Mouse (Mus musculus) myocyte (in vitro differentiated cells): ENCODE measurements at regions not wholly inside any gene's neighbourhood (a gene's known extent, or its start where the extent isn't known, plus 50 kb on each side); places are given as distances from the start of the nearest gene placed in this dataset.

ENCODE experiments used
- H3K27me3 ChIP-seq: one replicate; pipeline ENCODE4 v1.6.1; 2011; ENCODE audit not compliant: control insufficient read depth, insufficient read depth, insufficient read length
- H3K36me3 ChIP-seq: one replicate; pipeline ENCODE4 v1.6.1; 2011; ENCODE audit not compliant: control insufficient read depth, insufficient read depth
- H3K4me2 ChIP-seq: one replicate; pipeline ENCODE4 v1.6.1; 2011; ENCODE audit warnings: low read depth, control low read depth
- H3K4me3 ChIP-seq: one replicate; pipeline ENCODE4 v1.5.1; 2011; ENCODE audit warnings: mild to moderate bottlenecking, control low read depth, moderate library complexity
- H3K79me2 ChIP-seq: one replicate; pipeline ENCODE4 v1.6.1; 2011; ENCODE audit not compliant: control insufficient read depth, insufficient read depth
- H3ac ChIP-seq: one replicate; pipeline ENCODE4 v1.6.1; 2011; ENCODE audit not compliant: control insufficient read depth, insufficient read length
- CEBPB ChIP-seq: IDR thresholded peaks from 2 replicates; pipeline ENCODE4 v1.6.1; 2011; ENCODE audit warnings: mild to moderate bottlenecking, moderate library complexity; ENCODE audit not compliant: poor library complexity, insufficient read depth, severe bottlenecking
- E2F4 ChIP-seq: IDR thresholded peaks from one replicate; pipeline ENCODE4 v1.6.1; 2011; ENCODE audit warnings: mild to moderate bottlenecking, control low read depth, moderate library complexity; ENCODE audit not compliant: insufficient read depth
- MAX ChIP-seq: IDR thresholded peaks from one replicate; pipeline ENCODE4 v1.6.1; 2011; ENCODE audit warnings: low read depth, mild to moderate bottlenecking, control low read depth
- MYOD1 ChIP-seq, 3 experiments: IDR thresholded peaks; one replicate each; pipeline ENCODE4 v1.6.1; 2011; ENCODE audit warnings: control low read depth in 2 of 3, low read depth in 2 of 3, mild to moderate bottlenecking in 2 of 3, moderate library complexity in 1 of 3; ENCODE audit not compliant: insufficient read length in 2 of 3, control insufficient read depth in 1 of 3
- MYOG ChIP-seq, 3 experiments: IDR thresholded peaks; one replicate each; pipeline ENCODE4 v1.6.1; 2011; ENCODE audit warnings: control low read depth in 2 of 3, low read depth in 2 of 3, mild to moderate bottlenecking in 2 of 3; ENCODE audit not compliant: insufficient read length in 2 of 3, control insufficient read depth in 1 of 3, insufficient read depth in 1 of 3
- POLR2A ChIP-seq: IDR thresholded peaks from one replicate; pipeline ENCODE4 v1.6.1; 2011; ENCODE audit warnings: low read depth, mild to moderate bottlenecking, control low read depth, moderate library complexity; ENCODE audit not compliant: insufficient read length
- POLR2AphosphoS2 ChIP-seq: IDR thresholded peaks from one replicate; pipeline ENCODE4 v1.6.1; 2011; ENCODE audit warnings: low read depth, control low read depth; ENCODE audit not compliant: insufficient read length
- REST ChIP-seq: IDR thresholded peaks from one replicate; pipeline ENCODE4 v1.6.1; 2011; ENCODE audit warnings: mild to moderate bottlenecking, control low read depth, moderate library complexity; ENCODE audit not compliant: insufficient read depth, insufficient read length
- SRF ChIP-seq: IDR thresholded peaks from one replicate; pipeline ENCODE4 v1.6.1; 2011; ENCODE audit warnings: low read depth; ENCODE audit not compliant: control insufficient read depth, insufficient read length
- TCF12 ChIP-seq: IDR thresholded peaks from one replicate; pipeline ENCODE4 v1.6.1; 2011; ENCODE audit warnings: mild to moderate bottlenecking, control low read depth; ENCODE audit not compliant: poor library complexity, insufficient read depth, severe bottlenecking
- TCF3 ChIP-seq: IDR thresholded peaks from one replicate; pipeline ENCODE4 v1.6.1; 2011; ENCODE audit warnings: low read depth, control low read depth; ENCODE audit not compliant: insufficient read length
- USF1 ChIP-seq: IDR thresholded peaks from one replicate; pipeline ENCODE4 v1.6.1; 2011; ENCODE audit warnings: low read depth, mild to moderate bottlenecking, control low read depth, moderate library complexity

- Histone ChIP-seq H3K79me2 (no peaks in the 10 kb centered on the region), H3K27me3 (no peaks in the 10 kb centered on the region), H3ac (no peak overlapping the region), H3K4me2 (no peak overlapping the region), H3K4me3 (no peak overlapping the region), H3K36me3 (no peaks in the 10 kb centered on the region)
- TF ChIP-seq MAX, result no peak
- no peak for TF ChIP-seq POLR2AphosphoS2
- no peak for TF ChIP-seq MYOG (IDR thresholded peaks at IDR 0.05; ENCODE audit: control insufficient read depth in 1 of 3, insufficient read depth in 1 of 3, insufficient read length in 2 of 3, low read depth in 2 of 3)
- no peak for TF ChIP-seq E2F4
- TF ChIP-seq SRF, result no peak
- TF ChIP-seq TCF12, result no peak
- no peak for TF ChIP-seq TCF3
- no peak for TF ChIP-seq REST
These were observed 133.9 kb upstream of the Igsf10 start for GRCm38 (mm10) chr3:59478095-59478494.

GRCm38 (mm10) chr3:59477441-59478061 lies 133.4 kb upstream of the Igsf10 start:
- no peaks in the 10 kb centered on the region for H3K27me3 ChIP-seq
- no peak overlapping the region for H3K4me2 ChIP-seq
- no peaks in the 10 kb centered on the region for H3K79me2 ChIP-seq
- H3K36me3 ChIP-seq, result no peaks in the 10 kb centered on the region
- TF ChIP-seq USF1 (no peak), TCF3 (no peak), MYOD1 (IDR thresholded peaks at IDR 0.05; ENCODE audit: control insufficient read depth in 1 of 3, insufficient read length in 2 of 3, low read depth in 2 of 3) (no peak), CEBPB (no peak)
- H3ac ChIP-seq, result no peak overlapping the region
- H3K4me3 ChIP-seq, result no peak overlapping the region

- H3ac ChIP-seq, result no peak overlapping the region
- no peaks in the 10 kb centered on the region for H3K36me3 ChIP-seq
- H3K4me3 ChIP-seq, result no peak overlapping the region
- H3K27me3 ChIP-seq, result no peaks in the 10 kb centered on the region
- H3K79me2 ChIP-seq, result no peaks in the 10 kb centered on the region
- TF ChIP-seq TCF12, result no peak
- TF ChIP-seq POLR2AphosphoS2, result no peak
- TF ChIP-seq POLR2A, result no peak
- no peak for TF ChIP-seq MYOD1 (IDR thresholded peaks at IDR 0.05; ENCODE audit: control insufficient read depth in 1 of 3, insufficient read length in 2 of 3, low read depth in 2 of 3)
- no peak for TF ChIP-seq MAX
- TF ChIP-seq CEBPB, result no peak
- TF ChIP-seq SRF, result no peak
- no peak for TF ChIP-seq TCF3
- TF ChIP-seq MYOG (IDR thresholded peaks at IDR 0.05; ENCODE audit: control insufficient read depth in 1 of 3, insufficient read depth in 1 of 3, insufficient read length in 2 of 3, low read depth in 2 of 3), result no peak
- TF ChIP-seq E2F4, result no peak
- no peak for TF ChIP-seq USF1
- no peak for TF ChIP-seq REST
- no peak overlapping the region for H3K4me2 ChIP-seq
These were observed 124.8 kb upstream of the Igsf10 start for GRCm38 (mm10) chr3:59468956-59469355.

GRCm38 (mm10) chr3:59462341-59463158 lies 118.4 kb upstream of the Igsf10 start:
- Histone ChIP-seq H3K27me3 (no peaks in the 10 kb centered on the region), H3K79me2 (no peaks in the 10 kb centered on the region), H3K4me3 (no peak overlapping the region), H3ac (no peak overlapping the region), H3K36me3 (no peaks in the 10 kb centered on the region), H3K4me2 (no peak overlapping the region)
- TF ChIP-seq REST (no peak), MAX (no peak), TCF12 (no peak), MYOD1 (IDR thresholded peaks at IDR 0.05; ENCODE audit: control insufficient read depth in 1 of 3, insufficient read length in 2 of 3, low read depth in 2 of 3) (no peak), POLR2A (no peak), E2F4 (no peak), MYOG (IDR thresholded peaks at IDR 0.05; ENCODE audit: control insufficient read depth in 1 of 3, insufficient read depth in 1 of 3, insufficient read length in 2 of 3, low read depth in 2 of 3) (no peak), TCF3 (no peak), USF1 (no peak), CEBPB (no peak), SRF (no peak), POLR2AphosphoS2 (no peak)

- Histone ChIP-seq H3ac (no peak overlapping the region), H3K36me3 (no peaks in the 10 kb centered on the region), H3K79me2 (no peaks in the 10 kb centered on the region), H3K4me2 (no peak overlapping the region), H3K27me3 (no peaks in the 10 kb centered on the region), H3K4me3 (no peak overlapping the region)
- no peak for TF ChIP-seq USF1
- no peak for TF ChIP-seq MAX
- no peak for TF ChIP-seq MYOG (IDR thresholded peaks at IDR 0.05; ENCODE audit: control insufficient read depth in 1 of 3, insufficient read depth in 1 of 3, insufficient read length in 2 of 3, low read depth in 2 of 3)
- no peak for TF ChIP-seq CEBPB
- TF ChIP-seq POLR2AphosphoS2, result no peak
- TF ChIP-seq MYOD1 (IDR thresholded peaks at IDR 0.05; ENCODE audit: control insufficient read depth in 1 of 3, insufficient read length in 2 of 3, low read depth in 2 of 3), result no peak
- no peak for TF ChIP-seq POLR2A
- TF ChIP-seq REST, result no peak
- no peak for TF ChIP-seq TCF12
These were observed 112.7 kb upstream of the Igsf10 start for GRCm38 (mm10) chr3:59456938-59457337.
